Mouse (Mus musculus) cerebellum, adult 2 months (tissue): ENCODE measurements around the gene Hamp2.

ENCODE experiments used
- CTCF ChIP-seq: fragments of 200-500 bp; IDR thresholded peaks from 2 replicates; pipeline ENCODE4 v1.5.1; 2011; ENCODE audit warnings: low read depth, mild to moderate bottlenecking, control low read depth, low read length, moderate library complexity, borderline replicate concordance; ENCODE audit not compliant: insufficient read depth
- POLR2A ChIP-seq: fragments of 200-500 bp; IDR thresholded peaks from 2 replicates; pipeline ENCODE4 v1.6.1; 2011; ENCODE audit warnings: low read length, control low read depth, borderline replicate concordance; ENCODE audit not compliant: insufficient read depth

DNA sequence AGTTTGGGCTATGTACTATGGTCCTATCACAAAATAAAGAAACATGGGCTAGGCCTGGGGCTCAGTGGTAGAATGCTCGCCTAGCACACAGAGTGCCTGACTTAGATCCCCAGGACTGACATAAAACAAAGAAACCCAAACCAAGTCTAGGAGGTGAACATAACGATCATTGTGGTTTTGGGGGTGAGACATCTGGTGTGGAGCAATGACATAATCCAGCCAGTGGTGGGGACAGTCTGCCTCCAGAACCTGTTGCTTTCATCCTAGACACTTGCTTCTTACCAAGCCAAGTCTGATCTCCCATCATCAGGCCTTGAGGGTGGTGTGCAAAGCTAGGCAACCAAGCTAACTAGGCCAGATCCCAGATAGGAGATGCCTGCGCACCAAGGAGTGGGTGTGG, 42.2 kb upstream of the Hamp2 start:
- TF ChIP-seq CTCF = no peak
- no peak for TF ChIP-seq POLR2A
